ENCODE assay signal across 28 mouse cellular contexts in the genomic region with DNA sequence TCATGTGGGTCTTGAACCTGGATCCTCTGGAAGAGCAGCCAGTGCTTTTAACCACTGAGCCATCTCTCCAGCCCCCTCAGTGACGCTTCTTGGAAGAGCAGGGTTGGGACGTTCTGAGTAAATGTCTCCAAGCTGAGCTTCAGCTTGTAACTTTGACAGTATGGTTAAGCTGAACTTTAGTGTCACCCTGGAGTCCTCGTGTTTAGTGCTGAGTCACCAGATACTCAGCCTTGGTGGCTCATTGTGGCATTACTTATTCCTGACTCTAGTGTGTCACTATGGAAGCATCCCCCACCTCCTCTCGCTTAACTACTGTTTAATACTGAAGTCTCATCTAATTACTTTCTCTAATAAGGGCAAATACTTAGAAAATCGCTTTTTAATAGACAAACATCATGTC.
"Had no signal": no experiment of that assay in that cellular context is flagged by ENCODE, and none has a peak within 500 bp of the region (broad histone marks: within the 10 kb centered on the region; RNA-seq: fewer than 3 reads in every experiment).

No protein-coding gene starts in this region.

- H3K36me3 ChIP-seq: heart, embryonic 10.5 days; heart, embryonic 12.5 days; hindbrain, embryonic 10.5 days; hindbrain, embryonic 12.5 days; intestine, embryonic 15.5 days; limb, embryonic 10.5 days; limb, embryonic 12.5 days; liver, embryonic 13.5 days; liver, embryonic 15.5 days had no signal

- H3K9ac ChIP-seq: heart, embryonic 12.5 days; hindbrain, embryonic 12.5 days; hindbrain, embryonic 14.5 days; intestine, embryonic 15.5 days; limb, embryonic 12.5 days; liver, embryonic 13.5 days; liver, embryonic 15.5 days; liver, postnatal 0 days had no signal

- H3K9me3 ChIP-seq: heart, embryonic 10.5 days; heart, embryonic 12.5 days; hindbrain, embryonic 10.5 days; hindbrain, embryonic 12.5 days; intestine, embryonic 15.5 days; limb, embryonic 10.5 days; limb, embryonic 12.5 days; liver, embryonic 13.5 days; liver, embryonic 15.5 days had no signal

- H3K4me2 ChIP-seq: heart, embryonic 12.5 days; hindbrain, embryonic 12.5 days; hindbrain, embryonic 14.5 days; intestine, embryonic 15.5 days; limb, embryonic 12.5 days; liver, embryonic 11.5 days; liver, embryonic 13.5 days; liver, embryonic 15.5 days had no signal

- H3K4me1 ChIP-seq: heart, embryonic 12.5 days; limb, embryonic 10.5 days; limb, embryonic 12.5 days; liver, embryonic 13.5 days; liver, embryonic 15.5 days had no signal

- H3K4me3 ChIP-seq: heart, embryonic 10.5 days; heart, embryonic 12.5 days; hindbrain, embryonic 10.5 days; hindbrain, embryonic 12.5 days; intestine, embryonic 15.5 days; limb, embryonic 10.5 days; limb, embryonic 12.5 days; liver, embryonic 13.5 days; liver, embryonic 15.5 days had no signal

- H3K27ac ChIP-seq: heart, embryonic 10.5 days; hindbrain, embryonic 10.5 days; hindbrain, embryonic 12.5 days; hindbrain, embryonic 14.5 days; intestine, embryonic 15.5 days; kidney, postnatal 0 days; limb, embryonic 10.5 days; limb, embryonic 12.5 days; liver, embryonic 13.5 days; liver, embryonic 15.5 days had no signal

- ATAC-seq: hindbrain, embryonic 16.5 days; inflammation-experienced regulatory T-cells, adult 6 months; intestine, postnatal 0 days; liver, postnatal 0 days had no signal

- DNase-seq: gastrocnemius, postnatal 10 days; gastrocnemius, postnatal 25 days; heart, adult 18-20 months; heart, postnatal 10 days; heart, postnatal 4 days; kidney, adult 18-20 months; kidney, adult 8-10 months; kidney, postnatal 14 days; kidney, postnatal 36 days; layer of hippocampus, adult 9-11 months; layer of hippocampus, postnatal 36 days; liver; liver, embryonic 13.5 days; liver, postnatal 0 days had no signal

- H3K27me3 ChIP-seq: heart, embryonic 12.5 days; hindbrain, embryonic 12.5 days; intestine, embryonic 15.5 days; limb, embryonic 12.5 days; liver, embryonic 13.5 days; liver, embryonic 15.5 days had no signal
